Mouse (Mus musculus) lung, embryonic 16.5 days (tissue): ENCODE measurements around the gene Fam214a. TPM values are rescaled to one million over a fixed set of nuclear protein-coding genes. Genes with fewer than 3 reads are reported as not detected.

Source experiments
- ATAC-seq: fragments of 200-750 bp; cut with Nextera tagmentation; 2 replicates; pipeline ENCODE4 v1.8.0; 2017; ENCODE audit warnings: low read depth, mild to moderate bottlenecking, moderate library complexity
- H3K27ac ChIP-seq: fragments of 300-500 bp; sonication (generic); 2 replicates; pipeline ENCODE4 v1.5.1; 2014; ENCODE audit warnings: mild to moderate bottlenecking, control low read depth, low read length
- H3K27me3 ChIP-seq: fragments of 300-500 bp; sonication (generic); 2 replicates; pipeline ENCODE4 v1.6.1; 2014; ENCODE audit warnings: low read depth, low read length, mixed read lengths; ENCODE audit not compliant: control insufficient read depth, insufficient read depth
- H3K36me3 ChIP-seq: fragments of 300-500 bp; sonication (generic); 2 replicates; pipeline ENCODE4 v1.6.1; 2014; ENCODE audit warnings: low read length; ENCODE audit not compliant: control insufficient read depth, insufficient read depth
- H3K4me1 ChIP-seq: fragments of 300-500 bp; sonication (generic); replicated peaks from 2 replicates; pipeline ENCODE4 v1.6.1; 2014; ENCODE audit warnings: low read length, mixed read lengths; ENCODE audit not compliant: control insufficient read depth, insufficient read depth
- H3K4me2 ChIP-seq: fragments of 300-500 bp; sonication (generic); 2 replicates; pipeline ENCODE4 v1.6.1; 2014; ENCODE audit warnings: low read depth, low read length, control low read depth
- H3K4me3 ChIP-seq: fragments of 300-500 bp; sonication (generic); 2 replicates; pipeline ENCODE4 v1.5.1; 2014; ENCODE audit warnings: mild to moderate bottlenecking, low read length, control low read depth
- H3K9ac ChIP-seq: fragments of 300-500 bp; sonication (generic); 2 replicates; pipeline ENCODE4 v1.6.1; 2014; ENCODE audit warnings: low read length, control low read depth
- H3K9me3 ChIP-seq: fragments of 300-500 bp; sonication (generic); 2 replicates; pipeline ENCODE4 v1.6.1; 2016; ENCODE audit warnings: low read length; ENCODE audit not compliant: control insufficient read depth
- WGBS: fragments of 180-500 bp; shearing (Covaris S2); extraction: QIAGEN DNeasy Blood & Tissue Kit; methylation state at CpG from one replicate; pipeline ENCODE4 v1.1.7; 2014; 5-methylcytosine and 5-hydroxymethylcytosine counted together
- polyA plus RNA-seq: library from polyadenylated mRNA; unstranded; fragments of >200 nt; fragmentation: Nextera tagmentation; extraction: Ambion mirVana; gene quantifications from 2 replicates; pipeline ENCODE4 v1.2.1, GENCODE M21; 2015

Fam214a gene
- polyA plus RNA-seq = 11.5 and 12.1 TPM in 2 replicates

DNA sequence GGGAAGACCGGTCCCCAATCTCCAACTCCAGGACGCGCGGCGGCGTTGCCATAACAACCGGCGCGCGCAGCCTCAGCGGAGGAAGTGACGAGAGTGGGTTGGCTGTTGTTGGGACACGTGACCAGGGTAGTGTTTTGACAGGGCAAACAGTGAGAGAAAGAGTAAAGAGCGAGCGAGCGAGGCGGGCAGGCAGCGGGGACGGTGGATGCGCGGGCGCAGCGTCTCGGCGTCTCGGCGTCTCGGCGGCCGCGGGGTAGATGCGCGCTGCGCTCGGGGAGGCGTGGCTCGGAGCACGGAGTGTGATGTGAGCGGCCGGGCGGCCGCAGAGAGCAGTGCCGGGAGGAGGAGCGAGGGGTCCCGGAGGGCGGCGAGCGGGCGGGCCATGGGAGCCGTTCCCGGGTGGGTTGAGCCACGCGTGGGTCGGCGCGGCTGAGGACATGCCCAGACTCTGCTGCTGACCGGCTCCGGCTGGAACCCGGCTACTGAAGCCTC, at the start of gene Fam214a:
TSS of gene Fam214a (plus strand) at position 129 of the 492 bp plus-strand sequence.
- 0% methylated on average over 59 of the region's 59 CpGs for WGBS
- peak within 1 kb of the TSS; percentile 84 for H3K9ac ChIP-seq
- peak within 1 kb of the TSS; percentile 92 for H3K27ac ChIP-seq
- peak within 1 kb of the TSS; percentile 75 for H3K4me2 ChIP-seq
- peak; percentile 97 for ATAC-seq
- no peaks in the 10 kb centered on the region for H3K9me3 ChIP-seq
- no peaks in the 10 kb centered on the region for H3K36me3 ChIP-seq
- H3K4me3 ChIP-seq = peak within 1 kb of the TSS; percentile 86
- peaks cover 13% of the 10 kb centered on the region for H3K4me1 ChIP-seq
- no peaks in the 10 kb centered on the region for H3K27me3 ChIP-seq

DNA sequence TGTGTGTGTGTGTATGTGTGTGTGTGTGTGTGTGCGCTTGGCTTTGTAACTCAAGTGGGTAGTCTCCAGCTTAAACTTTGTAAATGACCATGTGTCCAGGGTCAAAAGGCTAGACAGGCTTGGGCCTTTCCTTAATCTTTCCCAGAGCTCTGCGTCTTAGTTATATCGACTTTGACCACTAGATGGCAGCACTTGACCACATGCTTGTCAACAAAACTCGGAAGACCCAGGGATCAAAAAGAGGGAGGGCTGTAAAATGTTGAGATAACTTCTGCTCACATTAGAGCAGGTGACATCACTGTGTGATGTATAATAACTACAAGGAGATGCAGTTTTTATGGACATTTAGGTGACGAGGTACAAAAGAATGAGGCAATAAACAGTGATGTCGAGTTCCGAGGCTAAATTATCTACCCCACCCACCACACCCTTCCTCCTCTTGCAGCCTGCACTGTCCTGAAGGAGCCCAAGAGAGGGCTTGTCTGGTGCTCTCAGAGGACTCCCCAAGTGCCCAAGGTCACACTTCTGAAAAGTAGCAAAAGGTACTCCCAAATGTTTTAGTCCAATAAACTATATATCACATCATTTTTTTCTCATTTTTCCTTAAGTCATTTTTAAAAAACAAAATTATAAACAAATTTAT, 47.7 kb upstream of the Fam214a start:
- Histone ChIP-seq H3K36me3 (no peaks in the 10 kb centered on the region), H3K27me3 (no peaks in the 10 kb centered on the region), H3K4me2 (no peak overlapping the region), H3K9me3 (no peaks in the 10 kb centered on the region), H3K9ac (no peak overlapping the region), H3K4me3 (no peak overlapping the region), H3K27ac (no peak overlapping the region), H3K4me1 (0 out of 2 replicates have a peak, but pooled peaks cover 5% of the 10 kb centered on the region)
- WGBS = 12% methylated on average over 7 of the region's 7 CpGs
- 0 out of 2 replicates have a peak, but pooled peaks have one; percentile 15 for ATAC-seq

DNA sequence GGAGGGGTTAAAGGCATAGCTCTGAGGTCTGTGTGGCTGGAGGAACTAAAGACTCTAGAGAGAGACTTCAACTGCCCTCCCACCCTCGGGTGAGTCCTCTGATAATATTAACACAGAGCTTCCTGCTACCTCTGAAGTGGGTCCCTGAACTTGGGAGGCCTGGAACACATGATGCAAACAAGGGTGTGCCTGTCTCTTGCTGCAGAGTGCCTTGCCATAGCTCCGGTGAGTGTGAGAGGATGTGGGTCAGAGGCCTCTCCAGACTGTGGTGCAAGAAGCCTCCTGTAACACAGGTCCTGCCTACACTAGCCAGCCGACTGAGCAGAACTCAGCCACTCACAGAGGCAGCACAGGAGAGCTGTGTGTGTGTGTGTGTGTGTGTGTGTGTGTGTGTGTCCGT, 45.7 kb upstream of the Fam214a start:
- H3K36me3 ChIP-seq = no peaks in the 10 kb centered on the region
- H3K4me1 ChIP-seq = 0 out of 2 replicates have a peak, but pooled peaks cover 5% of the 10 kb centered on the region
- WGBS = 6% methylated on average over 4 of the region's 4 CpGs
- H3K27ac ChIP-seq = no peak overlapping the region
- H3K9me3 ChIP-seq = no peaks in the 10 kb centered on the region
- no peak overlapping the region for H3K4me3 ChIP-seq
- no peak overlapping the region for H3K9ac ChIP-seq
- H3K4me2 ChIP-seq = no peak overlapping the region
- peak; percentile 92 for ATAC-seq
- H3K27me3 ChIP-seq = no peaks in the 10 kb centered on the region

DNA sequence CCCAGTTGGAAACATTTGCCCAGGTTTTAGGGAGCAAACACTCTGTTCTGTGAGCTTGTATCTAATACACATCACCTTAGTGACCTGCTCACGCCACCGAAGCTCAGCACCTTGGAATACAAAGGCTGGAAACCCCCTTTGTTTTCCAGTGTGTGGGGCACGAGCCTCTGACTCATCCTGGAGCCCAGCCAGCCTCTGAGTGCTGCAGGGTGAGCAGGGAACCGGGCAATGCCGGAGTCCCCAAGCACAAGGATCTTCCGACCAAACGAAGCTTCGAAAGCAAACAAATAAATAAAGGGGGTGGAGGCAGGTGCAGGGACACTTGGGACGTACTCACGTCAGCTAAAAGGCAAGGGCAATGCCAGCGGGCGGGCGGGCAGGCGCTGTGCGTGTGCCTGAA, 43.4 kb upstream of the Fam214a start:
- no peak overlapping the region for H3K4me3 ChIP-seq
- 50% methylated on average over 15 of the region's 15 CpGs for WGBS

DNA sequence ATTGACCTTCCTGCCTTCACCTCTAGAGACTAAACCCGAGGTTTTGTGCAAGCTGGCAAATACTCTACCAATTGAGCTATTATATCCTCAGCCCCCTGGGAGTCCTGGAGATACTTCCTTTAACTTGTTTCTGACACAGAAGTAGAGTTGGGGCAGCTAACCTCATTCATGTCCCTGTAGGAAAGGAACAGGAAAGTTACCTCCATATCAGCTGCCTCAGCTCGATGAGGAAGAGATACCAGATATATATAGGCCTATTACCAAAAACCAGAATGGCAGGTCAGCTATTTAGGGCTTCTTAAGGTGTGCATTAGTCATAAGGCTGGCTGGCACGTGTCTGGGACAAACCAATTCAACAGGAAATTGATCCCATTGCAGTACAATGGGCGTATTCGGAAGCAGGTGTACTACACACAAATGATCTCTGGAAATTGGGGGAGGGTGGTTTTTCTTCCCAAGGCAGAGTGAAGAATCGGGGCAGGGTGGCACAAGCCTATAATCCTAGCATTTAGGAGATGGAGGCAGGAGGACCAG, 42.4 kb upstream of the Fam214a start:
- 69% methylated on average over 6 of the region's 6 CpGs for whole genome bisulfite sequencing
- Histone ChIP-seq H3K4me2 (no peak overlapping the region), H3K9ac (no peak overlapping the region), H3K27me3 (no peaks in the 10 kb centered on the region), H3K9me3 (no peaks in the 10 kb centered on the region), H3K36me3 (no peaks in the 10 kb centered on the region), H3K27ac (no peak overlapping the region), H3K4me1 (0 out of 2 replicates have a peak, but pooled peaks cover 2% of the 10 kb centered on the region), H3K4me3 (no peak overlapping the region)
- ATAC-seq = no peak

More for the DNA sequence above, 43.4 kb upstream of the Fam214a start:
- no peaks in the 10 kb centered on the region for H3K36me3 ChIP-seq
- peak overlapping the region; percentile 11; the same call in 1 of the 2 replicates for H3K9ac ChIP-seq
- no peak overlapping the region for H3K4me2 ChIP-seq
- no peaks in the 10 kb centered on the region for H3K9me3 ChIP-seq
- H3K27ac ChIP-seq = no peak overlapping the region
- no peak for ATAC-seq
- no peaks in the 10 kb centered on the region for H3K27me3 ChIP-seq
- 0 out of 2 replicates have a peak, but pooled peaks cover 5% of the 10 kb centered on the region for H3K4me1 ChIP-seq

DNA sequence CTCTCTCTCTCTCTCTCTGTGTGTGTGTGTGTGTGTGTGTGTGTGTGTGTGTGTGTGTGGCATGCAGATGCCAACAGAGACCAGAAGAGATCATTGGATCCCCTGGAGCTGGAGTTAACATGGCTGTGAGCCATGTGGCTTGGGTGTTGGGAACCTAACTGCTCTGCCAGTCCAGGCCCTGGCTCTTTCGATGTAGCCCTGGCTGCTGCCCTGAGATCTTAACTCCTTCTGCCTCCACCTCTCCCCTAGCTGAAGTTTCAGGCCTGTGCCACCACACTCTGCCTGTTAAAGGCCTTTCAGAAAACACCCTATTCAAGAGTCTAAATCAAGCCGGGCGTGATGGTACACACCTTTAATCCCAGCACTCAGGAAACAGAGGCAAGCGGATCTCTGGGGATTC, 41.3 kb upstream of the Fam214a start:
- H3K9ac ChIP-seq = no peak overlapping the region
- H3K4me2 ChIP-seq = no peak overlapping the region
- 78% methylated on average over 4 of the region's 4 CpGs for WGBS
- H3K36me3 ChIP-seq = no peaks in the 10 kb centered on the region
- no peak overlapping the region for H3K27ac ChIP-seq
- no peak for ATAC-seq
- H3K4me3 ChIP-seq = no peak overlapping the region
- no peaks in the 10 kb centered on the region for H3K27me3 ChIP-seq
- H3K4me1 ChIP-seq = 0 out of 2 replicates have a peak, but pooled peaks cover 2% of the 10 kb centered on the region
- no peaks in the 10 kb centered on the region for H3K9me3 ChIP-seq

DNA sequence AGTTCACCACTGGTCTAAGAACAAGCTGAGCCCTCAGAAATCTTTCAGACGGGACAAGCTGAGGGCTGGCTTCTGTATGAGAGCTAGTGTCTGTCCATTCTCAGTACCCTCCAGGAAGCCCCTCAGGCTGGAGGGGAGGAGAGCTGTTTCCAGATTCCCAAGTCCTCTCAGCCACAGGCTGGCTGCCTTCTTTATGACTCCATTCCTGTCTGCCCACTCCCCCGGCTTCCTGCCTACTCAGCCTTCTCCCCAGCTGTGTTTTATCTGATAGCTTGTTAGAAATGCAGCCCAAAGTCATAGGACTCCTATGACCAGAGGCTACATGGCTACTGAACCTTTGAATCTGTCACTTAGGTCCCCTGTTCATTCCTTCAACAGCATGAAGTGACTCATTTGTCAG, 40.8 kb upstream of the Fam214a start:
- WGBS = 26% methylated on average over 2 of the region's 2 CpGs
- no peak overlapping the region for H3K27ac ChIP-seq

DNA sequence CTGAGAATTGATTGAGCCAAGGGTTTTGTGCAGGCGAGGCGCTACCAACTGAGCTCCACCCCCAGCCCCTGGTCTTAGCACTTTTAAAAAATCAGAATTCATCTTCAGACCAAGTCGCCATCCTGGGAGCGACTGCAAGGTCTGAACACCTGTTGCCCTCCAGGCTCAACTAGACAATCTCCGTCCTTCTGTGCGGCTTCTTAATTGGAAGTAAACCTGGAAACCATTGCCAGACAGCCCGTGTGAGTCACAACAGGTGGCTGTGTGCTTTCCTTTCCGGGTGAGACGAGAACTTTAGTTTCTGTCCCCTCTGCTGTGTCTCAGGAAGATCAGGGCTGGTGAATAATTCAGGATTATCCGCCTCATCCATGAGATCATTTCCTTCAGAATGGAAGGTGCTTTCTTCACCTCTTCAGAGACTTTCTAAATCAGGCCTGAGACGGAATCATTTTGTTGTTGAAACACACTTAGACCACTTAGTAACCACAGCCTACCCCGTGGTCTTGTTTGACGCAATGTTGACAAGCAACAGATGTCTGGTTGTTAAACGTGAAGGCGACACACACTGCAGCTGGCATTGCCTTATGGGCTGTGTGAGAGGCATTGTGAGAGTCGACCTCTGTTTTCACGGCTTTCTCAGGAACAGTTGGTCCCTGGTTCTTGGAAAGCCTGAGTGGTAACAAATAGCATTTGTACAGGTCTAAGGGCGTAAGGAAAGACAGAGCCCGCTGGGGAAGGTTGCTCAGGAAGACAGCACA, 39.9 kb upstream of the Fam214a start:
- no peak for ATAC-seq
- 71% methylated on average over 19 of the region's 19 CpGs for WGBS

More for the DNA sequence above, 40.8 kb upstream of the Fam214a start:
- H3K4me3 ChIP-seq = no peak overlapping the region
- H3K4me1 ChIP-seq = 0 out of 2 replicates have a peak, but pooled peaks cover 2% of the 10 kb centered on the region
- no peaks in the 10 kb centered on the region for H3K36me3 ChIP-seq
- no peak overlapping the region for H3K4me2 ChIP-seq
- no peaks in the 10 kb centered on the region for H3K27me3 ChIP-seq
- no peak for ATAC-seq
- H3K9ac ChIP-seq = no peak overlapping the region
- no peaks in the 10 kb centered on the region for H3K9me3 ChIP-seq

DNA sequence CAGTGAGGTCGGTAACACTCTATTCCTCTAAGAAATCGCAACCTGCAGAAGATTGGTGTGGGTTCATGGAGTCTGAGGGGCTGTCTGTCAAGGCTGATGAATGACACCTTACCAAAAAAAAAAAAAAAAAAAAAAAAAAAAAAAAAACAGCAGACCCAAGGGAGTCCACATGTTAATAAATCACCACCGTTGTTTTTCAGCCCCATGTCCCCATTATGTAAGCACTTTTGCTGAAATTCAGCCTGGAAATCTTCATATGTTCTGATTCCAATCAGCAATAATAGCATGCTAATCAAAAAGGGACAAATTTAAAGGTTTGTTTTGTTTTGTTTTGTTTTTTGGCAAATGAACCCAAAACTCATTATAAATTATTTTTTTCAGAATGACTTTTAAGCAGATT, 37.1 kb upstream of the Fam214a start:
- H3K36me3 ChIP-seq = no peaks in the 10 kb centered on the region
- no peak overlapping the region for H3K27ac ChIP-seq
- H3K27me3 ChIP-seq = no peaks in the 10 kb centered on the region
- no peak overlapping the region for H3K9ac ChIP-seq
- H3K9me3 ChIP-seq = no peaks in the 10 kb centered on the region
- 77% methylated on average over 3 of the region's 3 CpGs for WGBS
- ATAC-seq = no peak
- H3K4me3 ChIP-seq = no peak overlapping the region
- H3K4me2 ChIP-seq = no peak overlapping the region
- H3K4me1 ChIP-seq = no peaks in the 10 kb centered on the region

More for the DNA sequence above, 39.9 kb upstream of the Fam214a start:
- no peak overlapping the region for H3K9ac ChIP-seq
- no peak overlapping the region for H3K4me2 ChIP-seq
- H3K27me3 ChIP-seq = no peaks in the 10 kb centered on the region
- no peaks in the 10 kb centered on the region for H3K4me1 ChIP-seq
- no peak overlapping the region for H3K4me3 ChIP-seq
- H3K36me3 ChIP-seq = no peaks in the 10 kb centered on the region
- no peak overlapping the region for H3K27ac ChIP-seq
- H3K9me3 ChIP-seq = no peaks in the 10 kb centered on the region
